Mouse (Mus musculus) kidney, postnatal 36 days (tissue): ENCODE measurements around the gene Vwa1.
"Not testable (repeated sequence)": the region's sequence is repeated elsewhere in the genome, so short reads cannot be mapped to it uniquely, and the experiment has no call there.

Source experiments
- DNase-seq, 2 experiments: peaks; one replicate each; pipeline ENCODE4 v3.0.0; 2021 to 2022; ENCODE audit warnings: mixed read lengths in 2 of 2

The Vwa1 gene

DNA sequence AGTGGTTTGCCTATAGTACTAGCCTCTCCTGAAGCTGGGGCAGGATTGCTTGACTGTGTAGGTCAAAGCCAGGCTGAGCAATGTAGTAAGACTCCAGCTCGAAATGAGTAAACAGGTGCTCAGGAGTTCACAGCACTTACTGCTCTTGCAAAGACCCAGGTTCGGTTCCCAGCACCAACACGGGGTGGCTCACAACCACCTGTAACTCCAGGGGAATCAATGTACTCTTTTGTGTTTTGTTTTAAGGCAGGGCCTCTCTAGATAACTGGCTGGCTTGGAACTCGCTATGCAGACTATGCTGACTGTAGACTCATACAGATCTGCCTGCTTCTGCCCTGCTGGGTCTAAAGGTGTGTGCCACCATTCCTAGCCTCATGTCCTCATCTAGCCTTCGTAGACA is 31.8 kb downstream of the Vwa1 start:
- DNase-seq = no peak

DNA sequence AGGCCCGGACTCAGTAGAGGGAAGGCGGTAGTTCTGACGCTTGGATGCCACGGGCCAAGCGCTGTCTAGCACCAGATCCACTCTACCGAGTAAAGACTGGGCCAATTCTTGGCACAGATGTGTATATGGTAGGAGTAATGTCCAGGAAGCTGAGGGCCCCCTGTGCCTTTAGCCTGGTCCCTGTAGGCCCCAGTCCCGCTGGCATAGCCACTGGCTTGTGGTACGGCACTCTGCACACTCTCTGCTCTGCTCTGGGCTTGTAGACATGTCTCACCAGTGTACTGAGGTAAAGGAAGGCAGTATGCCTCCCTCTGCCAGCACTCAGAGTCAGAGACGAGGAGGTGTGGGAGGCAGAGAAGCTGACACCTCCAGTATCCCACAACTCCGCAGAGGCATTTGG is 33.8 kb downstream of the Vwa1 start:
- DNase-seq = not testable (repeated sequence)

- peak in 1 of 2 experiments; percentile 60 for DNase-seq
Observed at GRCm38 (mm10) chr4:155739741-155740636, 34.5 kb downstream of the Vwa1 start.

- peak in 1 of 2 experiments; percentile 20 for DNase-seq
Observed at GRCm38 (mm10) chr4:155739152-155739551, 35.3 kb downstream of the Vwa1 start.

DNA sequence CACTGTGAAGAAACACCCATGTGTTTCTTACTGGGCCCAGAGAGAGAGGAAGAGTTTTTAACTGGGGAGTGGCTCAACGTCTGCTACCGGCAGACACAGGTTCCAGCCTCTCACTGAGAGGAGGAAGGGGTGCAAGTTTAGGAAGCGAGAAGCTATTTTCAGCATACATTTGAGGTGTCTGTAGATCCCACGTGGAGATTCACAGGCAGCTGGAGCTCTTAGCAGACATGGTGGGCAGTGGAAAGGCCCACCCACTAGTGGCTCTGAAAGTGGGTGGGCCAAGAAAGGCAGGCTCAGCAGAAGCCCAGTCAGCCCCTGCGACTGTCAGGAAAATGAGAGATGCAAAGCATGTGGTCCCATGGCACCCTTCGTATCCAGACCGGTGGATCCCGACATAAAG is 36.2 kb downstream of the Vwa1 start:
- DNase-seq = no peak

DNA sequence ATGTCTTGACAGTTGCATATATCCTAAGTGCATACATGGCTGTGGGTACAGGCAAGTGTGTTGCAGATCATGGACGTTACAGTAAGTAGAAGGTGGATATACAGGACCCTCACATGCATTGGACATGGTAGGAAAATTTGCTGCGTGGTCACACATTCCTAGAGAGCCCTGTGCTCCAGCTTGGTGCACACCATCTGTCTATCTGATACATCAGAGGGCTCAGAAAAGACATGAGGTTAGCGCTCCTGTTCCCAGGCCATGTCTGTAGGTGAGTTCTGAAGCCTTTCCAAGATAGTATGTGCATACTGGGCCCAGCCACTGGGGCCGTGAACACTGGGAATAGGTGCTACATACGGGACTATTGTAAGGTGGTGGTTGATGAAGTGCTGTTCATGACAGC is 38.1 kb downstream of the Vwa1 start:
- DNase-seq = no peak

GRCm38 (mm10) chr4:155735788-155736187 is 38.7 kb downstream of the Vwa1 start:
- DNase-seq = no peak

GRCm38 (mm10) chr4:155734951-155735702 is 39.4 kb downstream of the Vwa1 start:
- peak; percentile 40 to 68 for DNase-seq

DNA sequence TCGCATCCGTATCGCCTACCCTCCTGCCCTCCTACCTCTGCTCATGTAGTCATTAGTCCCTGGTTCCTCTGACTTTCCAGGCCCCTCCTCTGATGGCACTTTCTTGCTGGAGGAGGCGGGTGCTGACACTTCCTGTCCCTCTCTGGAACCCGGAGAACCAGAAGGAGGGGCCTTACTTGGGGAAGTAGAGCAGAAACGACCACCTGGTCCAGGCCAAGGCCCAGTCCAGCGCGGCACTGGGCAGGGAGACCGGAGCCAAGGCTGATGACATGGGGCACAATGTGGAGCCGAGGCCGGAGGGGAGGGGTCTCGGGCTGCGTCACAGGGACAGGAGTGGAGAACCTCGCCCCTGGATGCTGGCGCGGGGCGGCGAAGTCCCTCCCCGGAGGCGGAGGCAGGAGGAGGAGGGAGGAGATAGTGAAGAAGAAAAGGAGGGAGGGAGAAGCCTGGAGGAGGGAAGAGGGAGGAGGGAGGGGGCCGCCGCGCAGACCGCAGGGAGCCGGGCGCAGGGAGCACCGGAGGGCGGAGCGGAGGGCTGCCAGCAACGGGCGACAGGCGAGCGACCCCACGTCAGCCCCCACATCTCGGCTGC is 40.1 kb downstream of the Vwa1 start, which contains the start of gene Tmem240:
TSS of gene Tmem240 (plus strand) at position 451 of the 592 bp plus-strand sequence.
- DNase-seq = peak; percentile 87 to 88

GRCm38 (mm10) chr4:155733267-155733666 is 41.2 kb downstream of the Vwa1 start:
- no peak for DNase-seq

GRCm38 (mm10) chr4:155727993-155728392 is 46.5 kb downstream of the Vwa1 start:
- DNase-seq = no peak

DNA sequence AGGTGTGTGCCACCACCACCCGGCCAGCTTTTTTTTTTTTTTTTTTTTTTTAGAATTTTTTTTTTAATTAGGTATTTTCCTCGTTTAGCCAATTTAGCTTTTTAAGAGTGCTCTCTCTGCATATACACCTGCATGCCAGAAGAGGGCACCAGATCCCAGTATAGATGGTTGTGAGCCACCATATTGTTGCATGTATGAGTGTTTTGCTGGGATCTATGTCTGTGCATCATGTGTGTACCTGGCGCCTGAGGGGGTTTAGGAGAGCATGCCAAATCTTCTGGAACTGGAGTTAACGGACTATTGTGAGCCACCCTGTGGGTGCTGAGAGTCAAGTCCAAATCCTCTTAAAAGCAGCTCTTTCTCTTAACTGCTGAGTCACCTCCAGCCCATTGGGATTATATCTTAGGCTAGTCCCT is 52.8 kb downstream of the Vwa1 start:
- DNase-seq = peak; percentile 36
